Mouse (Mus musculus) MEL (cell line): Measurements from ENCODE around the gene Hsdl1.

Source experiments
- CHD2 ChIP-seq: IDR thresholded peaks from 2 replicates; pipeline ENCODE4 v1.6.1; 2011; ENCODE audit warnings: low read length, improper control_type of control experiment
- CTCF ChIP-seq, 3 experiments: IDR thresholded peaks in 2 of 3; conservative IDR thresholded peaks in 1 of 3; 2 replicates each; pipeline ENCODE4 v1.5.1; 2011 to 2012; ENCODE audit warnings: low read length in 3 of 3, low read depth in 2 of 3, mild to moderate bottlenecking in 2 of 3, improper control_type of control experiment in 1 of 3, inconsistent platforms in 1 of 3, mixed read lengths in 1 of 3, moderate library complexity in 1 of 3; ENCODE audit not compliant: control insufficient read depth in 1 of 3, insufficient read depth in 1 of 3, poor library complexity in 1 of 3, severe bottlenecking in 1 of 3
- GABPA ChIP-seq: IDR thresholded peaks from 2 replicates; pipeline ENCODE4 v1.6.1; 2012; ENCODE audit warnings: low read depth, mild to moderate bottlenecking, inconsistent platforms, low read length, improper control_type of control experiment, moderate library complexity
- GATA1 ChIP-seq: IDR thresholded peaks from 2 replicates; pipeline ENCODE4 v1.6.1; 2011; ENCODE audit warnings: low read depth, low read length, improper control_type of control experiment
- MEF2A ChIP-seq: IDR thresholded peaks from 2 replicates; pipeline ENCODE4 v1.6.1; 2014; ENCODE audit warnings: low read depth, mild to moderate bottlenecking, inconsistent platforms, low read length, improper control_type of control experiment; ENCODE audit not compliant: poor library complexity, insufficient replicate concordance, severe bottlenecking; ENCODE audit errors: extremely low read depth
- POLR2A ChIP-seq, 2 experiments: IDR thresholded peaks; 2 replicates each; pipeline ENCODE4 v1.6.1; 2011 to 2012; ENCODE audit warnings: low read length in 2 of 2, mild to moderate bottlenecking in 2 of 2, control low read depth in 1 of 2, improper control_type of control experiment in 1 of 2, low read depth in 1 of 2, moderate library complexity in 1 of 2; ENCODE audit not compliant: control insufficient read depth in 1 of 2, insufficient read depth in 1 of 2, poor library complexity in 1 of 2
- USF1 ChIP-seq: IDR thresholded peaks from 2 replicates; pipeline ENCODE4 v1.6.1; 2014; ENCODE audit warnings: low read depth, mild to moderate bottlenecking, inconsistent platforms, low read length, improper control_type of control experiment, moderate library complexity
- ZC3H11A ChIP-seq: IDR thresholded peaks from 2 replicates; pipeline ENCODE4 v1.6.1; 2012; ENCODE audit warnings: low read depth, mild to moderate bottlenecking, inconsistent platforms, low read length, improper control_type of control experiment

- TF ChIP-seq POLR2A (IDR thresholded peaks at IDR 0.05; ENCODE audit: control insufficient read depth in 1 of 2, insufficient read depth in 1 of 2, low read depth in 1 of 2, low read length in 2 of 2, poor library complexity in 1 of 2) (no peak), USF1 (no peak), CTCF (IDR thresholded peaks at IDR 0.05 in 2 of 3, conservative IDR thresholded peaks at IDR 0.05 in 1 of 3; ENCODE audit: control insufficient read depth in 1 of 3, insufficient read depth in 1 of 3, low read depth in 2 of 3, low read length in 3 of 3, poor library complexity in 1 of 3, severe bottlenecking in 1 of 3) (no peak), CHD2 (no peak), ZC3H11A (no peak), GATA1 (no peak), MEF2A (no peak), GABPA (no peak)
Observed at GRCm38 (mm10) chr8:119623744-119624143, 48.8 kb upstream of the Hsdl1 start.
